12 mouse cellular contexts compared by ENCODE assay signal in genomic region chr11:108985836-108986235, GRCm38 (mm10).
"Had no signal": no experiment of that assay in that cellular context is flagged by ENCODE, and none has a peak within 500 bp of the region (broad histone marks: within the 10 kb centered on the region; RNA-seq: fewer than 3 reads in every experiment).

No protein-coding gene starts in this region.

- DNase-seq: kidney, postnatal 14 days; layer of hippocampus, adult 9-11 months; layer of hippocampus, postnatal 36 days; lung, adult 18-20 months; midbrain, embryonic 14.5 days; thymus, adult 2 months; thymus, postnatal 25 days had no signal

- H3K4me1 ChIP-seq: kidney, embryonic 15.5 days; stomach, embryonic 15.5 days had no signal

- H3K4me3 ChIP-seq: kidney, embryonic 15.5 days; limb, embryonic 13.5 days; neural tube, embryonic 12.5 days; stomach, embryonic 15.5 days had no signal

- H3K27me3 ChIP-seq: kidney, embryonic 15.5 days; limb, embryonic 13.5 days; neural tube, embryonic 12.5 days; stomach, embryonic 15.5 days had no signal

- H3K27ac ChIP-seq: kidney, embryonic 15.5 days; limb, embryonic 13.5 days; liver, embryonic 14.5 days; neural tube, embryonic 12.5 days; stomach, embryonic 15.5 days had no signal

- H3K36me3 ChIP-seq: kidney, embryonic 15.5 days; limb, embryonic 13.5 days; neural tube, embryonic 12.5 days; stomach, embryonic 15.5 days had no signal

- H3K9ac ChIP-seq: kidney, embryonic 15.5 days; limb, embryonic 13.5 days; liver, embryonic 14.5 days; neural tube, embryonic 12.5 days; stomach, embryonic 15.5 days had no signal

- H3K9me3 ChIP-seq: kidney, embryonic 15.5 days; limb, embryonic 13.5 days; neural tube, embryonic 12.5 days; stomach, embryonic 15.5 days had no signal

- H3K4me2 ChIP-seq: kidney, embryonic 15.5 days; limb, embryonic 13.5 days; neural tube, embryonic 12.5 days; stomach, embryonic 15.5 days had no signal
